Mouse (Mus musculus) intestine, embryonic 16.5 days (tissue): Measurements from ENCODE around the gene Gm43951. TPM values are rescaled to one million over a fixed set of nuclear protein-coding genes. Genes with fewer than 3 reads are reported as not detected.
"Not testable (repeated sequence)": the region's sequence is repeated elsewhere in the genome, so short reads cannot be mapped to it uniquely, and the experiment has no call there.

Source experiments
- ATAC-seq: fragments of 200-750 bp; cut with Nextera tagmentation; 2 replicates; pipeline ENCODE4 v1.8.0; 2017; ENCODE audit warnings: moderate TSS enrichment, moderate library complexity
- H3K27ac ChIP-seq: fragments of 300-500 bp; sonication (generic); 2 replicates; pipeline ENCODE4 v1.5.1; 2014; ENCODE audit warnings: mild to moderate bottlenecking, low read length
- H3K27me3 ChIP-seq: fragments of 300-500 bp; sonication (generic); replicated peaks from 2 replicates; pipeline ENCODE4 v1.6.1; 2014; ENCODE audit warnings: low read length, control low read depth, mixed read lengths; ENCODE audit not compliant: control insufficient read depth, insufficient read depth
- H3K36me3 ChIP-seq: fragments of 300-500 bp; sonication (generic); 2 replicates; pipeline ENCODE4 v1.6.1; 2014; ENCODE audit warnings: low read length, control low read depth; ENCODE audit not compliant: control insufficient read depth, insufficient read depth
- H3K4me1 ChIP-seq: fragments of 300-500 bp; sonication (generic); 2 replicates; pipeline ENCODE4 v1.6.1; 2014; ENCODE audit warnings: low read length, control low read depth, mixed read lengths; ENCODE audit not compliant: control insufficient read depth, insufficient read depth
- H3K4me2 ChIP-seq: fragments of 300-500 bp; sonication (generic); 2 replicates; pipeline ENCODE4 v1.6.1; 2014; ENCODE audit warnings: low read depth, low read length, control low read depth
- H3K4me3 ChIP-seq: fragments of 300-500 bp; sonication (generic); 2 replicates; pipeline ENCODE4 v1.5.1; 2014; ENCODE audit warnings: mild to moderate bottlenecking, low read length
- H3K9ac ChIP-seq: fragments of 300-500 bp; sonication (generic); 2 replicates; pipeline ENCODE4 v1.6.1; 2014; ENCODE audit warnings: low read depth, low read length
- H3K9me3 ChIP-seq: fragments of 300-500 bp; sonication (generic); 2 replicates; pipeline ENCODE4 v1.6.1; 2016; ENCODE audit warnings: low read length, control low read depth; ENCODE audit not compliant: control insufficient read depth
- WGBS: fragments of 180-500 bp; shearing (Covaris S2); extraction: QIAGEN DNeasy Blood & Tissue Kit; methylation state at CpG from one replicate; pipeline ENCODE4 v1.1.7; 2014; 5-methylcytosine and 5-hydroxymethylcytosine counted together
- polyA plus RNA-seq: library from polyadenylated mRNA; unstranded; fragments of >200 nt; fragmentation: Nextera tagmentation; extraction: Ambion mirVana; gene quantifications from 2 replicates; pipeline ENCODE4 v1.2.1, GENCODE M21; 2015

The Gm43951 gene
- polyA plus RNA-seq, 1 experiment from 2014 or later = 0.06 TPM

- Histone ChIP-seq H3K27me3 (no peaks in the 10 kb centered on the region), H3K36me3 (peaks cover 4% of the 10 kb centered on the region; the same call in 1 of the 2 replicates), H3K4me2 (no peak overlapping the region), H3K4me3 (no peak overlapping the region), H3K27ac (no peak overlapping the region), H3K9ac (no peak overlapping the region), H3K9me3 (no peaks in the 10 kb centered on the region), H3K4me1 (no peaks in the 10 kb centered on the region)
- ATAC-seq = no peak
- WGBS = 69% methylated on average over 3 of the region's 3 CpGs
Observed at GRCm38 (mm10) chr11:72176553-72176952, 30.1 kb downstream of the Gm43951 start.

- Histone ChIP-seq H3K36me3 (peaks cover 4% of the 10 kb centered on the region; the same call in 1 of the 2 replicates), H3K9me3 (no peaks in the 10 kb centered on the region), H3K4me3 (no peak overlapping the region), H3K9ac (no peak overlapping the region), H3K4me2 (no peak overlapping the region), H3K27ac (no peak overlapping the region), H3K27me3 (no peaks in the 10 kb centered on the region), H3K4me1 (no peaks in the 10 kb centered on the region)
- 87% methylated on average over 5 of the region's 5 CpGs for WGBS
- no peak for ATAC-seq
Observed at GRCm38 (mm10) chr11:72175966-72176365, 30.7 kb downstream of the Gm43951 start.

- 94% methylated on average over 6 of the region's 6 CpGs for WGBS
- no peak overlapping the region for H3K4me3 ChIP-seq
- no peak overlapping the region for H3K27ac ChIP-seq
- no peaks in the 10 kb centered on the region for H3K27me3 ChIP-seq
- H3K4me2 ChIP-seq = no peak overlapping the region
- ATAC-seq = no peak
- peaks cover 4% of the 10 kb centered on the region; the same call in 1 of the 2 replicates for H3K36me3 ChIP-seq
- H3K9ac ChIP-seq = no peak overlapping the region
- H3K4me1 ChIP-seq = no peaks in the 10 kb centered on the region
- H3K9me3 ChIP-seq = no peaks in the 10 kb centered on the region
Observed at GRCm38 (mm10) chr11:72174721-72175120, 31.9 kb downstream of the Gm43951 start.

GRCm38 (mm10) chr11:72173506-72173905, 33.1 kb downstream of the Gm43951 start:
- H3K4me3 ChIP-seq = no peak overlapping the region
- H3K36me3 ChIP-seq = peaks cover 4% of the 10 kb centered on the region; the same call in 1 of the 2 replicates
- no peak overlapping the region for H3K27ac ChIP-seq
- ATAC-seq = no peak
- H3K9me3 ChIP-seq = no peaks in the 10 kb centered on the region
- no peaks in the 10 kb centered on the region for H3K27me3 ChIP-seq
- no peaks in the 10 kb centered on the region for H3K4me1 ChIP-seq
- H3K9ac ChIP-seq = no peak overlapping the region
- no peak overlapping the region for H3K4me2 ChIP-seq
- 86% methylated on average over 5 of the region's 5 CpGs for WGBS

GRCm38 (mm10) chr11:72171906-72172305, 34.7 kb downstream of the Gm43951 start:
- WGBS = 70% methylated on average over 4 of the region's 4 CpGs
- not testable (repeated sequence) for H3K36me3 ChIP-seq, H3K4me1 ChIP-seq, H3K9me3 ChIP-seq, H3K9ac ChIP-seq, H3K4me2 ChIP-seq, H3K4me3 ChIP-seq, H3K27me3 ChIP-seq, H3K27ac ChIP-seq, ATAC-seq

GRCm38 (mm10) chr11:72169871-72170270, 36.8 kb downstream of the Gm43951 start:
- Histone ChIP-seq H3K4me3 (no peak overlapping the region), H3K4me2 (no peak overlapping the region), H3K27ac (no peak overlapping the region), H3K36me3 (no peaks in the 10 kb centered on the region; the same call in 1 of the 2 replicates), H3K27me3 (no peaks in the 10 kb centered on the region), H3K9me3 (no peaks in the 10 kb centered on the region), H3K9ac (no peak overlapping the region), H3K4me1 (no peaks in the 10 kb centered on the region)
- ATAC-seq = no peak
- 80% methylated on average over 4 of the region's 4 CpGs for WGBS

GRCm38 (mm10) chr11:72163198-72163597, 43.4 kb downstream of the Gm43951 start:
- Histone ChIP-seq H3K27me3 (no peaks in the 10 kb centered on the region), H3K4me3 (no peak overlapping the region), H3K27ac (no peak overlapping the region), H3K4me1 (no peaks in the 10 kb centered on the region), H3K9me3 (no peaks in the 10 kb centered on the region), H3K36me3 (peaks cover 4% of the 10 kb centered on the region), H3K4me2 (no peak overlapping the region), H3K9ac (no peak overlapping the region)
- no peak for ATAC-seq
- WGBS = 93% methylated on average over 2 of the region's 2 CpGs

GRCm38 (mm10) chr11:72156624-72157023, 50.0 kb downstream of the Gm43951 start:
- H3K27me3 ChIP-seq = no peaks in the 10 kb centered on the region
- ATAC-seq = no peak
- 0 out of 2 replicates have a peak, but pooled peaks cover 5% of the 10 kb centered on the region for H3K4me1 ChIP-seq
- H3K36me3 ChIP-seq = peaks cover 4% of the 10 kb centered on the region; the same call in 1 of the 2 replicates
- 49% methylated on average over 2 of the region's 2 CpGs for WGBS
- H3K4me2 ChIP-seq = no peak overlapping the region
- no peaks in the 10 kb centered on the region for H3K9me3 ChIP-seq
- no peak overlapping the region for H3K9ac ChIP-seq
- H3K27ac ChIP-seq = peak overlapping the region; percentile 46; the same call in 1 of the 2 replicates
- no peak overlapping the region for H3K4me3 ChIP-seq

- Histone ChIP-seq H3K27ac (peak overlapping the region; percentile 11; the same call in 1 of the 2 replicates), H3K36me3 (peaks cover 4% of the 10 kb centered on the region; the same call in 1 of the 2 replicates), H3K27me3 (no peaks in the 10 kb centered on the region), H3K4me3 (no peak overlapping the region), H3K4me2 (no peak overlapping the region), H3K9ac (no peak overlapping the region), H3K4me1 (0 out of 2 replicates have a peak, but pooled peaks cover 5% of the 10 kb centered on the region), H3K9me3 (no peaks in the 10 kb centered on the region)
- peak; percentile 63; the same call in 1 of the 2 replicates for ATAC-seq
- WGBS = 54% methylated on average over 4 of the region's 4 CpGs
Observed at GRCm38 (mm10) chr11:72155981-72156428, 50.6 kb downstream of the Gm43951 start.
